Mouse (Mus musculus): ENCODE data around the gene Adcy3. TPM values are rescaled to one million over a fixed set of nuclear protein-coding genes. Genes with fewer than 3 reads are reported as not detected.
"Not testable (repeated sequence)": the region's sequence is repeated elsewhere in the genome, so short reads cannot be mapped to it uniquely, and the experiment has no call there.

The Adcy3 gene
- polyA plus RNA-seq, 1 experiment, result 0.85 TPM

DNA sequence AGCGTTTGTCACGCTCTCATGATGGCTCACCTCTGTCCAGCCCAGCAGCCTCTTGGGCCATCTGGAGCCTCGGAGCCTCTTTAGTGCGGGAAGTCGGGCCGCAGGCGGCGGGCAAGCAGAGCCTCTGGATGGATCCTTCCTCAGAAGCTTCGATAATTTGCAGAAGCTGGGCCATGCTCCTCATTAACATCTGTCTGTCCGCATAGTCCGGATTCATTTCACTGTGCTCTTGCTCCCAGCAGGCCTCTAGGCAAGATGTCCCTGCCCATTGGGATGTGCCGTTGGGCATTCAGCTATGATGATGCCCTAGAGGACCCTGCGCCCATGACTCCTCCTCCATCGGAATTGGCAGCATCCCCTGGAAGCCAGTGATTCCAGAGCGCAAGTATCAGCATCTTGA is 104.6 kb downstream of the Adcy3 start:
- TF ChIP-seq REST (IDR thresholded peaks at IDR 0.05; ENCODE audit: insufficient read depth, insufficient read length) (no peak), MYOG (IDR thresholded peaks at IDR 0.05; ENCODE audit: control insufficient read depth in 1 of 3, insufficient read depth in 1 of 3, insufficient read length in 2 of 3, low read depth in 2 of 3) (no peak), CEBPB (IDR thresholded peaks at IDR 0.05; ENCODE audit: insufficient read depth, poor library complexity, severe bottlenecking) (no peak), POLR2AphosphoS2 (IDR thresholded peaks at IDR 0.05; ENCODE audit: insufficient read length, low read depth) (no peak), TCF3 (IDR thresholded peaks at IDR 0.05; ENCODE audit: insufficient read length, low read depth) (no peak), SRF (IDR thresholded peaks at IDR 0.05; ENCODE audit: control insufficient read depth, insufficient read length, low read depth) (no peak), TCF12 (IDR thresholded peaks at IDR 0.05; ENCODE audit: insufficient read depth, poor library complexity, severe bottlenecking) (no peak), USF1 (IDR thresholded peaks at IDR 0.05; ENCODE audit: low read depth) (no peak), MYOD1 (IDR thresholded peaks at IDR 0.05; ENCODE audit: control insufficient read depth in 1 of 3, insufficient read length in 2 of 3, low read depth in 2 of 3) (no peak), POLR2A (IDR thresholded peaks at IDR 0.05; ENCODE audit: insufficient read length, low read depth) (no peak), E2F4 (IDR thresholded peaks at IDR 0.05; ENCODE audit: insufficient read depth) (no peak), MAX (IDR thresholded peaks at IDR 0.05; ENCODE audit: low read depth) (no peak)
- Histone ChIP-seq H3K4me3 (no peak overlapping the region), H3K4me2 (ENCODE audit: low read depth) (no peak overlapping the region), H3K27me3 (ENCODE audit: control insufficient read depth, insufficient read depth, insufficient read length) (no peaks in the 10 kb centered on the region), H3ac (ENCODE audit: control insufficient read depth, insufficient read length) (no peak overlapping the region), H3K79me2 (ENCODE audit: control insufficient read depth, insufficient read depth) (peaks cover 6% of the 10 kb centered on the region), H3K36me3 (ENCODE audit: control insufficient read depth, insufficient read depth) (no peaks in the 10 kb centered on the region)

DNA sequence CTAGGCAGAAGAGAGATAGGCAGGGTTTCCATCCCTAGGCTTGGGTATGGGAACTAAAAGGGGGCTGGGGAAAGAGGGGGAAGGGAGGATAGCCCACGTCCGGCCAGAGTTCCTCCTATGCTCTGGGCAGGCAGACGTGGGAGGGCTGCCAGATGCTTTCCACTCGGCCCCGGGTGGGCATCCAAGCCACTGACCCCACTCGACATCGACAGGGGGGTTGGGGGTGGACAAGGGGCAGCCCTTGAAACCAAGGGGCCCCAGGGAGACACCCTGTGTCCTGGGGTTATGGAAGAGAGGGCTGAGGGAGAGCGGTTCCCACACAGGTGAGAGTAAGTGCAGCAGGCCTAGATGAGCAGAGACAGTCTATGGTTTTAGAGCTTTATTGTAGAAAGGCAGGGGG is 107.4 kb downstream of the Adcy3 start:
- H3K4me2 ChIP-seq (ENCODE audit: low read depth); H3K79me2 ChIP-seq (ENCODE audit: control insufficient read depth, insufficient read depth); H3ac ChIP-seq (ENCODE audit: control insufficient read depth, insufficient read length); H3K36me3 ChIP-seq (ENCODE audit: control insufficient read depth, insufficient read depth); H3K4me3 ChIP-seq; H3K27me3 ChIP-seq (ENCODE audit: control insufficient read depth, insufficient read depth, insufficient read length): not testable (repeated sequence)

DNA sequence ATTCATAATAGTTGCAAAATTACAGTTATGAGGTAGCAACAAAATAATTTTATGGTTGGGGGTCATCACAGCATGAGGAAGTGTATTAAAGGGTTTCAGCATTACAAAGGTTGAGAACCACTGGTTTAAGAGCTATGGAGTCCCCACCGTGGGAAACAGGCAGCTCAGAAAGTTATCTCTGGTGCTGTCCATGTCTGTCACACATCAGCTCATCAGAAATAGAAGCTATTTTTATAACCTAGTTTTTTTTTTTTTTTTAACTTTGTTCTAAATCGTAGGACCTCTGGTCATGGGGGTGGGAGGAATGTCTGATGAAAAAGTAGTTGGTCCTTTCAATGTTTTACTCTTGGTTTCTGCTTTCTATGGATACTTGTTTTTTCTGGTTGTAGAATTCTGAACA is 110.9 kb downstream of the Adcy3 start:
- Histone ChIP-seq H3K4me2 (ENCODE audit: low read depth) (no peak overlapping the region), H3ac (ENCODE audit: control insufficient read depth, insufficient read length) (no peak overlapping the region), H3K79me2 (ENCODE audit: control insufficient read depth, insufficient read depth) (no peaks in the 10 kb centered on the region), H3K27me3 (ENCODE audit: control insufficient read depth, insufficient read depth, insufficient read length) (no peaks in the 10 kb centered on the region), H3K4me3 (no peak overlapping the region), H3K36me3 (ENCODE audit: control insufficient read depth, insufficient read depth) (no peaks in the 10 kb centered on the region)
- TF ChIP-seq POLR2A (IDR thresholded peaks at IDR 0.05; ENCODE audit: insufficient read length, low read depth) (no peak), TCF3 (IDR thresholded peaks at IDR 0.05; ENCODE audit: insufficient read length, low read depth) (no peak), REST (IDR thresholded peaks at IDR 0.05; ENCODE audit: insufficient read depth, insufficient read length) (no peak), CEBPB (IDR thresholded peaks at IDR 0.05; ENCODE audit: insufficient read depth, poor library complexity, severe bottlenecking) (no peak), MYOG (IDR thresholded peaks at IDR 0.05; ENCODE audit: control insufficient read depth in 1 of 3, insufficient read depth in 1 of 3, insufficient read length in 2 of 3, low read depth in 2 of 3) (no peak), SRF (IDR thresholded peaks at IDR 0.05; ENCODE audit: control insufficient read depth, insufficient read length, low read depth) (no peak), MAX (IDR thresholded peaks at IDR 0.05; ENCODE audit: low read depth) (no peak), MYOD1 (IDR thresholded peaks at IDR 0.05; ENCODE audit: control insufficient read depth in 1 of 3, insufficient read length in 2 of 3, low read depth in 2 of 3) (no peak), POLR2AphosphoS2 (IDR thresholded peaks at IDR 0.05; ENCODE audit: insufficient read length, low read depth) (no peak), E2F4 (IDR thresholded peaks at IDR 0.05; ENCODE audit: insufficient read depth) (no peak), USF1 (IDR thresholded peaks at IDR 0.05; ENCODE audit: low read depth) (no peak), TCF12 (IDR thresholded peaks at IDR 0.05; ENCODE audit: insufficient read depth, poor library complexity, severe bottlenecking) (no peak)

DNA sequence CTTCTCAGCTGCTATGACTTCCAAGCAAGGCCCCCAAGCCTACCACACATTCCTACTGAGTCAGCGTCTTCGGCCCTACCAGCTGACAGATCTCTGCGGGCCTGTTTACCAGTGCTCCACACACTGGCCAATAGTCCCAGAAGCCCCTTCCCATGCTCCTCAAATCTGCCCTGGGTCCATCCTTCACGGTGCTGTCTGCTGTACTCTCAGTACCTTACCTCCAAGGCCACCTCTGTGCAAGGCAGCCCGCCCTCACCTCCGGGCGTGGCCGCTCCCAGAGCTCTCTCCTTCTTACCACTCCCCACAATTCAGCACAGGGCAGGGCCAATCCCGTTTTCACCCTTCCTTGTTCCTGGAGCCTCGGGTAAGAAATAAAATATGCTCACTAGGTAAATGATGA is 112.8 kb downstream of the Adcy3 start:
- H3K27me3 ChIP-seq (ENCODE audit: control insufficient read depth, insufficient read depth, insufficient read length), result no peaks in the 10 kb centered on the region
- no peak overlapping the region for H3ac ChIP-seq (ENCODE audit: control insufficient read depth, insufficient read length)
- no peak overlapping the region for H3K4me3 ChIP-seq
- no peak for TF ChIP-seq MAX (IDR thresholded peaks at IDR 0.05; ENCODE audit: low read depth)
- TF ChIP-seq USF1 (IDR thresholded peaks at IDR 0.05; ENCODE audit: low read depth), result no peak
- no peak for TF ChIP-seq MYOG (IDR thresholded peaks at IDR 0.05; ENCODE audit: control insufficient read depth in 1 of 3, insufficient read depth in 1 of 3, insufficient read length in 2 of 3, low read depth in 2 of 3)
- TF ChIP-seq POLR2A (IDR thresholded peaks at IDR 0.05; ENCODE audit: insufficient read length, low read depth), result no peak
- TF ChIP-seq REST (IDR thresholded peaks at IDR 0.05; ENCODE audit: insufficient read depth, insufficient read length), result no peak
- no peak for TF ChIP-seq MYOD1 (IDR thresholded peaks at IDR 0.05; ENCODE audit: control insufficient read depth in 1 of 3, insufficient read length in 2 of 3, low read depth in 2 of 3)
- H3K79me2 ChIP-seq (ENCODE audit: control insufficient read depth, insufficient read depth), result no peaks in the 10 kb centered on the region
- no peaks in the 10 kb centered on the region for H3K36me3 ChIP-seq (ENCODE audit: control insufficient read depth, insufficient read depth)
- no peak overlapping the region for H3K4me2 ChIP-seq (ENCODE audit: low read depth)

DNA sequence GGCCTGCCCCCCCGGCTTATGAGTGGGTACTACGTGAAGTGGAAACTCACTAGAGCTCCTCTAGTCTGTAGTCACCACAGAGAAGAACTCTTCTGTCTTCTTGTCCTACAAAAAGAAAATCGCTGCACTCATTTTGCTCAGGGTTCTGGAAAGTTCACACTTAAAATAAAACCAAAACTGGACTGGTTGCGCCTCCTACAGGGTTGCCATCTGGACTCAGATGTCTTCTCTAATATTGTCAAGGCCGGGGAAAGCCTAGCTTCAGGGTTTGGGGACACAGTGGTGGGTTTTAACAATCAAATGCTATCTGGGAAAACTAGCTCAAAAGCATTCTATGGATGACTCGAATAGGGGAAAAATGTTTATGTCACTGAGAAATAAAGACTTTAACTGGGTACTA is 116.9 kb downstream of the Adcy3 start:
- Histone ChIP-seq H3K27me3 (ENCODE audit: control insufficient read depth, insufficient read depth, insufficient read length) (no peaks in the 10 kb centered on the region), H3ac (ENCODE audit: control insufficient read depth, insufficient read length) (no peak overlapping the region), H3K4me3 (no peak overlapping the region), H3K36me3 (ENCODE audit: control insufficient read depth, insufficient read depth) (peaks cover 5% of the 10 kb centered on the region), H3K4me2 (ENCODE audit: low read depth) (no peak overlapping the region), H3K79me2 (ENCODE audit: control insufficient read depth, insufficient read depth) (no peaks in the 10 kb centered on the region)
- TF ChIP-seq MYOG (IDR thresholded peaks at IDR 0.05; ENCODE audit: control insufficient read depth in 1 of 3, insufficient read depth in 1 of 3, insufficient read length in 2 of 3, low read depth in 2 of 3) (no peak), REST (IDR thresholded peaks at IDR 0.05; ENCODE audit: insufficient read depth, insufficient read length) (no peak), E2F4 (IDR thresholded peaks at IDR 0.05; ENCODE audit: insufficient read depth) (no peak), POLR2A (IDR thresholded peaks at IDR 0.05; ENCODE audit: insufficient read length, low read depth) (no peak), MYOD1 (IDR thresholded peaks at IDR 0.05; ENCODE audit: control insufficient read depth in 1 of 3, insufficient read length in 2 of 3, low read depth in 2 of 3) (no peak), SRF (IDR thresholded peaks at IDR 0.05; ENCODE audit: control insufficient read depth, insufficient read length, low read depth) (no peak), USF1 (IDR thresholded peaks at IDR 0.05; ENCODE audit: low read depth) (no peak), CEBPB (IDR thresholded peaks at IDR 0.05; ENCODE audit: insufficient read depth, poor library complexity, severe bottlenecking) (no peak), TCF3 (IDR thresholded peaks at IDR 0.05; ENCODE audit: insufficient read length, low read depth) (no peak), POLR2AphosphoS2 (IDR thresholded peaks at IDR 0.05; ENCODE audit: insufficient read length, low read depth) (no peak), MAX (IDR thresholded peaks at IDR 0.05; ENCODE audit: low read depth) (no peak), TCF12 (IDR thresholded peaks at IDR 0.05; ENCODE audit: insufficient read depth, poor library complexity, severe bottlenecking) (no peak)
